In genomic region chr5:13036127-13036526, GRCm38 (mm10) we compare ENCODE assay signal across 13 mouse cellular contexts.
"Had no signal": no experiment of that assay in that cellular context is flagged by ENCODE, and none has a peak within 500 bp of the region (broad histone marks: within the 10 kb centered on the region; RNA-seq: fewer than 3 reads in every experiment).

No protein-coding gene starts in this region.

- DNase-seq: gastrocnemius, adult 2 months; gastrocnemius, postnatal 10 days; gastrocnemius, postnatal 25 days; heart, adult 18-20 months; heart, postnatal 10 days; heart, postnatal 4 days; kidney, adult 18-20 months; kidney, adult 8-10 months; kidney, postnatal 14 days; kidney, postnatal 36 days; layer of hippocampus, adult 9-11 months; layer of hippocampus, postnatal 36 days; left cerebral cortex, postnatal 4 days had no signal
